Mouse (Mus musculus): ENCODE data around the gene March4. TPM values are rescaled to one million over a fixed set of nuclear protein-coding genes. Genes with fewer than 3 reads are reported as not detected.

The March4 gene
- polyA plus RNA-seq, 1 experiment from 2014 or later = 0.57 TPM

DNA sequence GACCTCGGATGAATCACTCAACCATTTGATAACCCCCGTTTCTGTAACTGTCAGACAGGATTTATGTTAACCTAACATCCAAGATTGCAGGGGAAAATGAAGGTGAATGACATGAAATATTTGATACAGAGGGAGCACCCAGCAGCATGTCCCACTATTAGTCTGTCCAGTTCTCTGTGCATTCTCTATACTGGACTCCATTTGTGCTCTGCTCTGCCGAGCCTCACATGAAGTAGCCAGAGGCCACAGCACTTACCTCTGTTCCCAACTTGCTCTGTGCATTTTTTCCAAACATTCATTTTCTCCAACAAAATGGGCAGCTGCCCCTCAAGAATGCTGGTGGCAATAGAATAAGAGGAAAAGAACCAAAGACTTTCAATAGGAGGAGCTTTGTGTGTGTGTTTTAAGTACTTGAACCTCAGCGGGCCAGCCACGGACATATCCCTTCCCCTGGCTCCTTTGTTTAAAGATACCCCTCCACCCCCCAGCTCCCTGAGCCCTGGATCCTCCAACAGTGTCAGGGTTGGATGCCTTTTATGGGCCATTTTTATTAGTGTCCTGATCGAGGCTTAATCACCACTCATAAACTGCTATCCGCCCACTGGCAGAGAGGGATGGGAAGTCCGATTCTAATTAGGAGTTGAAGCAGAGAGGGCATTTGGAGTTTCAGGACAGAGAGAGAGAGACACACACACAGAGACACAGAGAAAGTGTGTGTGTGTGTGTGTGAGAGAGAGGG lies 135.2 kb downstream of the March4 start:
- Histone ChIP-seq H3K4me1 (no peaks in the 10 kb centered on the region), H3K36me3 (replicated peaks) (peaks cover 5% of the 10 kb centered on the region; the same call in 1 of the 2 replicates), H3K27ac (no peak overlapping the region), H3K27me3 (no peaks in the 10 kb centered on the region), H3K9me3 (no peaks in the 10 kb centered on the region), H3K4me2 (no peak overlapping the region), H3K4me3 (replicated peaks) (no peak overlapping the region), H3K9ac (no peak overlapping the region; the same call in 1 of the 2 replicates)
- no peak for ATAC-seq (ENCODE audit: low FRiP score)
- WGBS = 62% methylated on average over 8 of the region's 8 CpGs

DNA sequence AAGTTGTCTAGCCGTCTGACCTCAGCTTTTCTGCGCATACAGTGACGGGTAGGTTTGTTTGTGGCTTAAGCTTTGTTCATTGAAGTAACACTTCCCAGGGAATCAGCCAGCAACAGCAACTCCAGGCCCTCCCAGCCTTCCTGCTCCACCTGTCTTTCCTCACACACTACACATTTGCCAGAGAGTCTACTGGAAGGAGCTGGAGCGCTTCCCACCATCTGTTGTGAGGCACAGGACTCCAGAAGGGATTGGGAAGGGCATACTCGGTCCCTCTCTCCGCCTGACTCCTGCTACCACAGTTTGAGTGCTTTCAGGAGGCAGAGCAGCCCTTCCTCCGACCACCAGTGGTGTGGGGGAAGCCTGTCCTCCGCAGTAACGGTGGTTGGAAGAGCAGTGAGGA lies 136.1 kb downstream of the March4 start:
- H3K4me1 ChIP-seq = no peaks in the 10 kb centered on the region
- H3K27ac ChIP-seq = no peak overlapping the region
- ATAC-seq (ENCODE audit: low FRiP score) = no peak
- 85% methylated on average over 9 of the region's 9 CpGs for WGBS
- no peak overlapping the region for H3K4me2 ChIP-seq
- no peak overlapping the region for H3K4me3 ChIP-seq (replicated peaks)
- no peaks in the 10 kb centered on the region for H3K9me3 ChIP-seq
- no peak overlapping the region for H3K9ac ChIP-seq
- peaks cover 9% of the 10 kb centered on the region for H3K36me3 ChIP-seq (replicated peaks)
- no peaks in the 10 kb centered on the region for H3K27me3 ChIP-seq

DNA sequence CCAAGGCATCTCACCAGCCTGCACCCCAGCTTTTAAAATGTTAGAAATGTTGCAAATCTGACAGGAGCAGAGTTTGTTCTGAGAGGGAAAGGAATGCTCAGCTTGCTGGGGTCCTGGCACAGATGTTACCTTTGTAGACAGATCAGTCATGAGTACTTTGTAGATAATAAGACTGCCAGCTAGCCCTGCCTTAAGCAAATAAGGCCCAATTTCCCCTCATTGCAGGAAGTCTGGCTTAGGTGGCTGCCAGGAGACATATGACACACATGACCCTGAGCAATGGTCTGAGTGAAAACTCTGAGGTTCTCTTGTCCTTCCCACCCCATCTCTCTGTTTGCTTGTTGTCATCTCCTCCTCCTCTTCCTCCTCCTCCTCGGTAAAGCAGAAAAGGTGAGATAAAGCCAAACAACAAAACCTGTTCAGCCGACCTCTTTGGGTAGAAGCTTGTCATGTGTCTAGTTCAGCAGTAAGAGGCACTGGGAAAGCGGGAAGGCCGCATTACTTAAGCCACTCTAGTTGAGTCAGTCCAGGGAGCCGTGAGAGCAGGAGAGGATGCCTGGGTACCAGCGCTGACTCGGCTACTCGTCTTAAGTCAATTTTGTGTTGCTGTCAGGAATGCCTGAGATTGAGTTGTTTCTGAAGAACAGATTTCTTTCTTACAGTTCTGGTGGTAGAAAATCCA lies 136.9 kb downstream of the March4 start:
- WGBS = 87% methylated on average over 8 of the region's 8 CpGs
- no peaks in the 10 kb centered on the region for H3K9me3 ChIP-seq
- H3K27ac ChIP-seq = no peak overlapping the region
- no peak for ATAC-seq (ENCODE audit: low FRiP score)
- H3K4me1 ChIP-seq = no peaks in the 10 kb centered on the region
- H3K9ac ChIP-seq = no peak overlapping the region
- no peak overlapping the region for H3K4me2 ChIP-seq
- no peaks in the 10 kb centered on the region for H3K27me3 ChIP-seq
- peaks cover 17% of the 10 kb centered on the region for H3K36me3 ChIP-seq (replicated peaks)
- no peak overlapping the region for H3K4me3 ChIP-seq (replicated peaks)

DNA sequence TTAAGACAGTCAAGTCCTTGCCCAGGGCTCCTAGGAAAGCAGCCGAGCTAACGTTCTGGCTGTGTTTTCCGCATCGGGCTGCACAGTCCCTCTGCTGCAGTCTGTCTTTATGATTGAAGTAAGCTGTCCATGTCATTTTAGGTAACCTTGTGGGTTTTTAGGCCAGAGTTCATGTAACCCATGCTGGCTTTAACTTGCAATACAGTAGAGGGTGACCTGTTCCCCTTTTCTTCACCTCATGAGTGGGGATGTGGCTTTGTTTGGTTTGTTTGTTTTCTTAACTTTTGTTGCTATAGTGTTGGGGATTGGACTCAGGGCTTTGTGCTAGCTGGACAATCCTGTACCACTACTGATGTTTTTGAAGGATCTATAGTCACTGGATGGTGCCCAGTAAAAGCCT lies 146.3 kb downstream of the March4 start:
- Histone ChIP-seq H3K4me2 (no peak overlapping the region), H3K4me1 (no peaks in the 10 kb centered on the region), H3K27ac (no peak overlapping the region), H3K9me3 (no peaks in the 10 kb centered on the region), H3K9ac (no peak overlapping the region), H3K27me3 (no peaks in the 10 kb centered on the region), H3K4me3 (replicated peaks) (no peak overlapping the region), H3K36me3 (replicated peaks) (peaks cover 14% of the 10 kb centered on the region)
- WGBS = 90% methylated on average over 4 of the region's 4 CpGs
- ATAC-seq (ENCODE audit: low FRiP score) = no peak

DNA sequence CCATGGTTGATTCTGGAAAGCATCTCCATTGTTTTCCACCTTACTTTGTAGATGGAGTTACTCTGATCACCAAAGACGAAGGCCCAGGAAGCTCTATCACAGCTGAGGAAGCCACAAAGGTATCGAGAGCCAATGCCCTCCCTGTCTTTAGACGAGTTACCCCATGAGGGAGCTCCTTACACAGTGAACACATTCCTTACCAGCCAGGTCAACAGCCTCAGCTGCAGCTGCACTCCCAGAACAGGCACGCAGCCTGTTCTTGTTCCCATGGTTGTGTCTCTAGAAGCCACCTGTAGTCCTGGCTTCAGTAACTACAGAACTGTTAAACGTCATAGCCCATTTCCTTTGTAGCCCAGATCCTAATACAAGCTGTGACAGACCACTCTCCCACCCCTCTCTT lies 153.1 kb downstream of the March4 start:
- Histone ChIP-seq H3K4me3 (replicated peaks) (no peak overlapping the region), H3K36me3 (replicated peaks) (peaks cover 19% of the 10 kb centered on the region), H3K9me3 (no peaks in the 10 kb centered on the region), H3K4me2 (no peak overlapping the region), H3K4me1 (no peaks in the 10 kb centered on the region), H3K9ac (no peak overlapping the region), H3K27me3 (no peaks in the 10 kb centered on the region), H3K27ac (no peak overlapping the region)
- WGBS = 87% methylated on average over 5 of the region's 5 CpGs
- no peak for ATAC-seq (ENCODE audit: low FRiP score)

DNA sequence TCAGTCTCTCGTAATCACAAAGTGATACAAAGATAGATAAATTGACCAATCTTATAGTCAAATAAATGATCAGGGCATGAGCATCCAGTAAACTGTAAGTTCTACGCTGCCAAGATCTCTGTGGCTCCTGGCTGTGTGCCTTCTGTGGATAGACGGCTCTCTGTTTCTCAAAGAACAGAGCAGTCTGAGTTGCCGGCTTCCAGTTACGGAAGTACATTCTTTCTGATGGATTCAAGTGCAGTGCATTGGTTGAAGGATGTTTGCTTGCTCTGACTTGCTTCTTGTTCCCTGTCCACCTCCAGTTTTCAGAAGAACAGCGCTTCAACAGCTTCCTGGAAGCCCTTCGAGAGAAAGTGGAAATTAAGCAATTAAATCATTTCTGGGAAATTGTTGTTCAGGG lies 153.7 kb downstream of the March4 start:
- no peaks in the 10 kb centered on the region for H3K4me1 ChIP-seq
- ATAC-seq (ENCODE audit: low FRiP score) = no peak
- WGBS = 90% methylated on average over 7 of the region's 7 CpGs
- H3K9me3 ChIP-seq = no peaks in the 10 kb centered on the region
- no peak overlapping the region for H3K27ac ChIP-seq
- H3K4me2 ChIP-seq = no peak overlapping the region
- H3K4me3 ChIP-seq (replicated peaks) = no peak overlapping the region
- no peak overlapping the region for H3K9ac ChIP-seq
- H3K27me3 ChIP-seq = no peaks in the 10 kb centered on the region
- H3K36me3 ChIP-seq (replicated peaks) = peaks cover 19% of the 10 kb centered on the region

DNA sequence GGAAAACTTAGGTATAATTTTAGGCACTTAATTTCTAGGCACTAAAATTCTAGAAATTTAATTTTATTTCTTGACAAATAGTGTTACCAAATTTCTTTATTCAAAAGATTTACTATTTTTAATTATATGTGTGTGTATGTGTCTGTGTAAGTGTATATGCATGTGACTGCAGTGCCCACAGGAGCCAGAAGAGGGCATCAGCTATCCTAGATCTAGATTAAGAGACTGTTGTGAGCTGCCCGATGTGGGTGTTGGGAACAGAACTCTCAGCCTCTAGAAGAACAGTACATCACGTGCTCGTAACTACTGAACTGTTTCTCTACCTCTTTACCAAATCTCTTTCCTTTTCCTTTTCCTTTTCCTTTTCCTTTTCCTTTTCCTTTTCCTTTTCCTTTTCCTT lies 156.2 kb downstream of the March4 start:
- Histone ChIP-seq H3K9ac (no peak overlapping the region), H3K36me3 (replicated peaks) (peaks cover 12% of the 10 kb centered on the region), H3K4me1 (no peaks in the 10 kb centered on the region), H3K4me2 (no peak overlapping the region), H3K9me3 (no peaks in the 10 kb centered on the region), H3K27me3 (no peaks in the 10 kb centered on the region), H3K4me3 (replicated peaks) (no peak overlapping the region), H3K27ac (no peak overlapping the region)
- WGBS = 98% methylated on average over 3 of the region's 3 CpGs
- ATAC-seq (ENCODE audit: low FRiP score) = no peak

DNA sequence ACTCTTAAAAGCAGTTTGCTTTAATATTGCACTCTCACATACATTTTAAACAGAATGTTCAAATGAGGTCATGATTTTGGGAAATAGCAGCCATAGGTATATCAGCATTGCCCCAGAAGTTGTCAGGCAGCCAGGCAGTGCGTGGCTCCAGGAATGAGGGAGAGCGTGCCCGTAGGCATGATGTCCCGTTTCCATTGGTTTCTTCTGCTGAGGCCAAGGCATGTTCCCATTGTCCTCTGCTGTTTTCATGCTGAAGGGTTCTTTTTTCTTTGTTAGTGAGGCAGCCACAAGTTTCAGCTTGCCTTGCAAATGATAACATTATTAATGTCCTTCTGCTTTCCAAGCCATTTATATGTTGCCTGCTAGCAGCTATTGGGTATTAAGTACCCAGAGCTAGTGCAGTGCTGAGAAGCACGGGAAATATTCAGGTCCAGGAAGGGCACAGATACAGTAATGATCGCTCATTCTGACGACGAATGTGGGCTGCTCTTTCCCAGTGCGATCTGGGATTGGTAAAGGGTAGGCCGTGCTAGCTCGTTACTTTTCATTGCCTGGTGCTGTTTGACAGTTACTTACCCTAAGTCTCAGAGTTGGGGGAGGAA lies 156.9 kb downstream of the March4 start:
- ATAC-seq (ENCODE audit: low FRiP score) = no peak
- 91% methylated on average over 11 of the region's 11 CpGs for WGBS

DNA sequence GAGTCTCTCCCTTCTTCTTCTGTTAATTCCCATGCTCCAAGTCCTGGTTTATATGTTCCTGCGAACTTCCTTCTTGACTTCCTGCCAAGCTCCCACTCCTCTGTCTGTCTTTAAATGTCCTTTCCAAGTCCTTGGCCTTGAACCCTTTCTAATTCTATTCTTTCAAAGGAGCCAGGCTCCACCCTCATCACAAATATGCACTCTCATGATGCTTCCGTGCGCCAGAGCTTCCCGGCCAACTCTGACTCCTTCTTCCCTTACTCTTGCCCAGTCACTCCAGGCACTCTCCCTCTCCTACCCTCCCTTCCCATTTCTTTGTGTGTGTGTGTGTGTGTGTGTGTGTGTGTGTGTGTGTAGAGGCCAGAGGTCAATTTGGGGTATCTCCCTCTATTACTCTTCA lies 158.6 kb downstream of the March4 start:
- 92% methylated on average over 4 of the region's 4 CpGs for whole genome bisulfite sequencing
- H3K27ac ChIP-seq = no peak overlapping the region
- H3K36me3 ChIP-seq (replicated peaks) = 0 out of 2 replicates have a peak, but pooled peaks cover 4% of the 10 kb centered on the region
- no peaks in the 10 kb centered on the region for H3K27me3 ChIP-seq
- no peak for ATAC-seq (ENCODE audit: low FRiP score)
- H3K9ac ChIP-seq = no peak overlapping the region
- 0 out of 2 replicates have a peak, but pooled peaks cover 2% of the 10 kb centered on the region for H3K4me1 ChIP-seq
- no peak overlapping the region for H3K4me2 ChIP-seq
- H3K4me3 ChIP-seq (replicated peaks) = no peak overlapping the region
- no peaks in the 10 kb centered on the region for H3K9me3 ChIP-seq

More for the DNA sequence above, 156.9 kb downstream of the March4 start:
- no peak overlapping the region for H3K4me2 ChIP-seq
- H3K4me1 ChIP-seq = no peaks in the 10 kb centered on the region
- H3K9ac ChIP-seq = no peak overlapping the region
- H3K36me3 ChIP-seq (replicated peaks) = peaks cover 8% of the 10 kb centered on the region
- H3K4me3 ChIP-seq (replicated peaks) = no peak overlapping the region
- no peak overlapping the region for H3K27ac ChIP-seq
- H3K27me3 ChIP-seq = no peaks in the 10 kb centered on the region
- H3K9me3 ChIP-seq = no peaks in the 10 kb centered on the region

Other genes starting within 250 kb of the March4 start
- 45.0 and 45.2 TPM in 2 replicates for gene Xrcc5, start 229.5 kb downstream of the March4 start, polyA plus RNA-seq (2016; fragmentation: Nextera tagmentation; extraction: Ambion mirVana)
- gene Smarcal1, start 46.3 kb upstream of the March4 start, polyA plus RNA-seq (2016; fragmentation: Nextera tagmentation; extraction: Ambion mirVana) = 31.7 and 31.8 TPM in 2 replicates
- gene Ankar, start 163.6 kb upstream of the March4 start, polyA plus RNA-seq (2016; fragmentation: Nextera tagmentation; extraction: Ambion mirVana) = not detected in 2 replicates
- gene Rpl37a, start 174.4 kb upstream of the March4 start, polyA plus RNA-seq (2016; fragmentation: Nextera tagmentation; extraction: Ambion mirVana) = 1,399 and 1,461 TPM in 2 replicates